Mouse (Mus musculus) mouse embryonic stem cell (cell line): Measurements from ENCODE around the gene Osbpl8.

Source experiments
- in situ Hi-C, 2 experiments: fragments of 300-500 bp; cut with MboI; formaldehyde crosslinking; loops; 1 replicate in 1 of 2; 3 replicates in 1 of 2; pipeline ENCODE4 v1.14.3; 2019 to 2020; ENCODE audit warnings: low sequenced_read_pairs in 2 of 2, low pct_unique_long_range_greater_than_20kb in 1 of 2, mixed read lengths in 1 of 2; ENCODE audit not compliant: unreplicated experiment in 1 of 2

Gene Osbpl8

GRCm38 (mm10) chr10:111139881-111140280, 24.7 kb upstream of the Osbpl8 start:
- in situ Hi-C loops: no loop called here

GRCm38 (mm10) chr10:111144371-111144959, 20.1 kb upstream of the Osbpl8 start:
- in situ Hi-C loops: no loop called here

GRCm38 (mm10) chr10:111149761-111150160, 14.8 kb upstream of the Osbpl8 start:
- in situ Hi-C loops: no loop called here

- in situ Hi-C loops: no loop called here
Measured at GRCm38 (mm10) chr10:111155065-111155464, 9.5 kb upstream of the Osbpl8 start.

- in situ Hi-C loops: no loop called here
Measured at GRCm38 (mm10) chr10:111155571-111155970, 9.0 kb upstream of the Osbpl8 start.

GRCm38 (mm10) chr10:111156394-111157190, 8.0 kb upstream of the Osbpl8 start:
- in situ Hi-C loops: no loop called here

- in situ Hi-C loops: no loop called here
Measured at GRCm38 (mm10) chr10:111157241-111157659, 7.3 kb upstream of the Osbpl8 start.

- in situ Hi-C loops: no loop called here
Measured at GRCm38 (mm10) chr10:111159789-111160522, 4.6 kb upstream of the Osbpl8 start.

- in situ Hi-C loops: no loop called here
Measured at GRCm38 (mm10) chr10:111160540-111160939, 4.0 kb upstream of the Osbpl8 start.

- in situ Hi-C loops: no loop called here
Measured at GRCm38 (mm10) chr10:111161373-111161772, 3.2 kb upstream of the Osbpl8 start.

- in situ Hi-C loops: no loop called here
Measured at GRCm38 (mm10) chr10:111163025-111163424, 1.5 kb upstream of the Osbpl8 start.

- in situ Hi-C loops: no loop called here
Measured at GRCm38 (mm10) chr10:111163601-111164240, 831 bp upstream of the Osbpl8 start.

GRCm38 (mm10) chr10:111165219-111165981, 848 bp downstream of the Osbpl8 start:
- in situ Hi-C loops: no loop called here

GRCm38 (mm10) chr10:111166057-111166841, 1.7 kb downstream of the Osbpl8 start:
- in situ Hi-C loops: no loop called here

- in situ Hi-C loops: no loop called here
Measured at GRCm38 (mm10) chr10:111167444-111167843, 2.9 kb downstream of the Osbpl8 start.

GRCm38 (mm10) chr10:111168305-111168704, 3.8 kb downstream of the Osbpl8 start:
- in situ Hi-C loops: no loop called here

- in situ Hi-C loops: no loop called here
Measured at GRCm38 (mm10) chr10:111171246-111171934, 6.8 kb downstream of the Osbpl8 start.
